Mouse (Mus musculus): ENCODE measurements at regions not wholly inside any gene's neighbourhood (a gene's known extent, or its start where the extent isn't known, plus 50 kb on each side); places are given as distances from the start of the nearest gene placed in this dataset.
A peak's percentile ranks its signal among the peaks of the same experiment; 100 is the strongest.
"Not testable (repeated sequence)": the region's sequence is repeated elsewhere in the genome, so short reads cannot be mapped to it uniquely, and the experiment has no call there.

GRCm38 (mm10) chr5:68351793-68352192 lies 320.2 kb downstream of the Grxcr1 start:
- H3K27me3 ChIP-seq: no peaks in the 10 kb centered on the region
- no peaks in the 10 kb centered on the region for H3K4me1 ChIP-seq
- no peak for ATAC-seq (ENCODE audit: low FRiP score, low read depth)
- H3K36me3 ChIP-seq: no peaks in the 10 kb centered on the region
- 58% methylated on average over 5 of the region's 5 CpGs for WGBS
- H3K9ac ChIP-seq: no peak overlapping the region
- no peak overlapping the region for H3K4me3 ChIP-seq
- no peak overlapping the region for H3K4me2 ChIP-seq (replicated peaks)
- H3K9me3 ChIP-seq: no peaks in the 10 kb centered on the region
- no peak overlapping the region for H3K27ac ChIP-seq

GRCm38 (mm10) chr5:68353211-68353610 lies 321.6 kb downstream of the Grxcr1 start:
- Histone ChIP-seq H3K27ac (no peak overlapping the region), H3K9me3 (no peaks in the 10 kb centered on the region), H3K4me2 (replicated peaks) (no peak overlapping the region), H3K27me3 (no peaks in the 10 kb centered on the region), H3K36me3 (no peaks in the 10 kb centered on the region), H3K4me3 (no peak overlapping the region), H3K4me1 (no peaks in the 10 kb centered on the region), H3K9ac (no peak overlapping the region)
- 64% methylated on average over 4 of the region's 4 CpGs for WGBS
- no peak for ATAC-seq (ENCODE audit: low FRiP score, low read depth)

GRCm38 (mm10) chr5:68353816-68354215 lies 322.2 kb downstream of the Grxcr1 start:
- ATAC-seq (ENCODE audit: low FRiP score, low read depth): not testable (repeated sequence)

GRCm38 (mm10) chr5:68361581-68362211 lies 330.1 kb downstream of the Grxcr1 start:
- H3K9ac ChIP-seq: no peak overlapping the region
- no peaks in the 10 kb centered on the region for H3K27me3 ChIP-seq
- H3K9me3 ChIP-seq: no peaks in the 10 kb centered on the region
- H3K27ac ChIP-seq: no peak overlapping the region
- no peak; the same call in 1 of the 2 replicates for ATAC-seq (ENCODE audit: low FRiP score, low read depth)
- H3K4me1 ChIP-seq: no peaks in the 10 kb centered on the region
- WGBS: 70% methylated on average over 3 of the region's 3 CpGs
- H3K36me3 ChIP-seq: no peaks in the 10 kb centered on the region
- no peak overlapping the region for H3K4me2 ChIP-seq (replicated peaks)
- no peak overlapping the region for H3K4me3 ChIP-seq

More at GRCm38 (mm10) chr5:68353816-68354215, 322.2 kb downstream of the Grxcr1 start:
- not testable (repeated sequence) for H3K36me3 ChIP-seq; H3K27ac ChIP-seq; H3K9ac ChIP-seq; H3K4me2 ChIP-seq (replicated peaks); H3K4me3 ChIP-seq; H3K9me3 ChIP-seq; H3K27me3 ChIP-seq; H3K4me1 ChIP-seq
- 65% methylated on average over 3 of the region's 3 CpGs for WGBS

- no peaks in the 10 kb centered on the region for H3K9me3 ChIP-seq
- peak; percentile 51; the same call in 1 of the 2 replicates for ATAC-seq (ENCODE audit: low FRiP score, low read depth)
- H3K27ac ChIP-seq: no peak overlapping the region
- no peaks in the 10 kb centered on the region for H3K4me1 ChIP-seq
- no peak overlapping the region for H3K4me2 ChIP-seq (replicated peaks)
- H3K27me3 ChIP-seq: no peaks in the 10 kb centered on the region
- no peaks in the 10 kb centered on the region for H3K36me3 ChIP-seq
- no peak overlapping the region for H3K9ac ChIP-seq
- WGBS: 54% methylated on average over 2 of the region's 2 CpGs
- no peak overlapping the region for H3K4me3 ChIP-seq
Observed at GRCm38 (mm10) chr5:68373082-68373481, 341.4 kb downstream of the Grxcr1 start.
